Mouse (Mus musculus) lung, postnatal 0 days (tissue): ENCODE measurements around the gene Uts2.

Experiments
- CTCF ChIP-seq: IDR thresholded peaks from 2 replicates; pipeline ENCODE4 v1.5.1; 2016; ENCODE audit warnings: antibody characterized with exemption, mild to moderate bottlenecking
- EP300 ChIP-seq: IDR thresholded peaks from 2 replicates; pipeline ENCODE4 v1.6.1; 2016; ENCODE audit warnings: antibody characterized with exemption, mild to moderate bottlenecking, control low read depth

GRCm38 (mm10) chr4:151043281-151043680, 46.4 kb downstream of the Uts2 start:
- no peak for TF ChIP-seq CTCF
- 0 out of 2 replicates have a peak, but pooled peaks have one; percentile 52 for TF ChIP-seq EP300
